Mouse (Mus musculus): ENCODE results near the gene Frg2f1.

The Frg2f1 gene

GRCm38 (mm10) chr4:119492933-119493327 lies 46.4 kb downstream of the Frg2f1 start:
- no peak for DNase-seq (ENCODE audit: low spot score in 2 of 2)

- peak; percentile 30 to 64 for DNase-seq (ENCODE audit: low spot score in 2 of 2)
Measured at GRCm38 (mm10) chr4:119492291-119492932, 46.9 kb downstream of the Frg2f1 start, which contains the start of gene Rimkla. Gene Rimkla (minus strand): TSS chr4:119492628.

GRCm38 (mm10) chr4:119490806-119491205 lies 48.5 kb downstream of the Frg2f1 start:
- peak; percentile 35 to 38 for DNase-seq (ENCODE audit: low spot score in 2 of 2)

GRCm38 (mm10) chr4:119489666-119490065 lies 49.7 kb downstream of the Frg2f1 start:
- DNase-seq (ENCODE audit: low spot score in 2 of 2), result no peak

GRCm38 (mm10) chr4:119484882-119485281 lies 54.4 kb downstream of the Frg2f1 start:
- DNase-seq (ENCODE audit: low spot score in 2 of 2), result no peak

- no peak for DNase-seq (ENCODE audit: low spot score in 2 of 2)
Measured at GRCm38 (mm10) chr4:119483051-119483450, 56.3 kb downstream of the Frg2f1 start.

Data from frontal cortex, postnatal 10 days (tissue).